Mouse (Mus musculus) forebrain, embryonic 16.5 days (tissue): ENCODE results near the gene Adap1. TPM values are rescaled to one million over a fixed set of nuclear protein-coding genes. Genes with fewer than 3 reads are reported as not detected.

Experiments used
- ATAC-seq: fragments of 200-750 bp; cut with Nextera tagmentation; 2 replicates; pipeline ENCODE4 v1.8.0; 2017; ENCODE audit warnings: mild to moderate bottlenecking, moderate library complexity
- H3K27ac ChIP-seq: fragments of 300-500 bp; sonication (generic); 2 replicates; pipeline ENCODE4 v1.5.1; 2014; ENCODE audit warnings: low read length, control low read depth
- H3K27me3 ChIP-seq: fragments of 300-500 bp; sonication (generic); replicated peaks from 2 replicates; pipeline ENCODE4 v1.6.1; 2014; ENCODE audit warnings: low read length; ENCODE audit not compliant: control insufficient read depth, insufficient read depth
- H3K36me3 ChIP-seq: fragments of 300-500 bp; sonication (generic); 2 replicates; pipeline ENCODE4 v1.6.1; 2014; ENCODE audit not compliant: control insufficient read depth, insufficient read depth
- H3K4me1 ChIP-seq: fragments of 300-500 bp; sonication (generic); replicated peaks from 2 replicates; pipeline ENCODE4 v1.6.1; 2014; ENCODE audit warnings: low read length; ENCODE audit not compliant: control insufficient read depth, insufficient read depth
- H3K4me2 ChIP-seq: fragments of 300-500 bp; sonication (generic); 2 replicates; pipeline ENCODE4 v1.6.1; 2014; ENCODE audit warnings: mild to moderate bottlenecking, low read length, control low read depth
- H3K4me3 ChIP-seq: fragments of 300-500 bp; sonication (generic); replicated peaks from 2 replicates; pipeline ENCODE4 v1.5.1; 2014; ENCODE audit warnings: mild to moderate bottlenecking, low read length, control low read depth
- H3K9ac ChIP-seq: fragments of 300-500 bp; sonication (generic); replicated peaks from 2 replicates; pipeline ENCODE4 v1.6.1; 2014; ENCODE audit warnings: low read depth, low read length, control low read depth
- H3K9me3 ChIP-seq: fragments of 300-500 bp; sonication (generic); 2 replicates; pipeline ENCODE4 v1.6.1; 2016; ENCODE audit warnings: low read length; ENCODE audit not compliant: control insufficient read depth
- WGBS: fragments of 180-500 bp; shearing (Covaris S2); extraction: QIAGEN DNeasy Blood & Tissue Kit; methylation state at CpG from one replicate; pipeline ENCODE4 v1.1.7; 2014; 5-methylcytosine and 5-hydroxymethylcytosine counted together
- microRNA counts: library from miRNA; unstranded; fragments of <30 nt; microRNA quantifications from one replicate; lab custom pipeline; 2016
- microRNA-seq: library from miRNA; unstranded; fragments of <30 nt; microRNA quantifications from one replicate; pipeline ENCODE4, GENCODE M21; 2017
- polyA plus RNA-seq: library from polyadenylated mRNA; unstranded; fragments of >200 nt; fragmentation: Nextera tagmentation; extraction: Ambion mirVana; gene quantifications from 2 replicates; pipeline ENCODE4 v1.2.1, GENCODE M21; 2015

The Adap1 gene
- polyA plus RNA-seq, 1 experiment from 2014 or later = 35.5 TPM

GRCm38 (mm10) chr5:139234423-139234822, 91.0 kb downstream of the Adap1 start:
- no peak for ATAC-seq

GRCm38 (mm10) chr5:139232083-139232482, 93.3 kb downstream of the Adap1 start:
- no peak overlapping the region for H3K27ac ChIP-seq
- no peak for ATAC-seq
- H3K9ac ChIP-seq = no peak overlapping the region
- H3K9me3 ChIP-seq = no peaks in the 10 kb centered on the region
- H3K27me3 ChIP-seq = no peaks in the 10 kb centered on the region
- no peak overlapping the region for H3K4me2 ChIP-seq
- peaks cover 46% of the 10 kb centered on the region for H3K36me3 ChIP-seq
- WGBS = 75% methylated on average over 3 of the region's 3 CpGs
- no peaks in the 10 kb centered on the region for H3K4me1 ChIP-seq
- no peak overlapping the region for H3K4me3 ChIP-seq

More at GRCm38 (mm10) chr5:139234423-139234822, 91.0 kb downstream of the Adap1 start:
- Histone ChIP-seq H3K36me3 (peaks cover 46% of the 10 kb centered on the region), H3K9ac (no peak overlapping the region), H3K27me3 (no peaks in the 10 kb centered on the region), H3K4me3 (no peak overlapping the region), H3K27ac (no peak overlapping the region), H3K9me3 (no peaks in the 10 kb centered on the region), H3K4me2 (no peak overlapping the region), H3K4me1 (no peaks in the 10 kb centered on the region)
- WGBS = 93% methylated on average over 4 of the region's 4 CpGs

- WGBS = 95% methylated on average over 3 of the region's 3 CpGs
- no peak overlapping the region for H3K9ac ChIP-seq
- no peak for ATAC-seq
- H3K4me2 ChIP-seq = no peak overlapping the region
- no peaks in the 10 kb centered on the region for H3K27me3 ChIP-seq
- H3K36me3 ChIP-seq = peaks cover 50% of the 10 kb centered on the region
- H3K9me3 ChIP-seq = no peaks in the 10 kb centered on the region
- H3K4me3 ChIP-seq = no peak overlapping the region
- H3K4me1 ChIP-seq = no peaks in the 10 kb centered on the region
- no peak overlapping the region for H3K27ac ChIP-seq
Observed at GRCm38 (mm10) chr5:139229716-139230115, 95.7 kb downstream of the Adap1 start.

GRCm38 (mm10) chr5:139228318-139228717, 97.1 kb downstream of the Adap1 start:
- Histone ChIP-seq H3K27me3 (no peaks in the 10 kb centered on the region), H3K27ac (no peak overlapping the region), H3K36me3 (peaks cover 47% of the 10 kb centered on the region), H3K9ac (no peak overlapping the region), H3K4me1 (no peaks in the 10 kb centered on the region), H3K9me3 (no peaks in the 10 kb centered on the region), H3K4me2 (no peak overlapping the region), H3K4me3 (no peak overlapping the region)
- no peak for ATAC-seq
- WGBS = 89% methylated on average over 3 of the region's 3 CpGs

GRCm38 (mm10) chr5:139227645-139228044, 97.8 kb downstream of the Adap1 start:
- Histone ChIP-seq H3K4me3 (no peak overlapping the region), H3K9ac (no peak overlapping the region), H3K27me3 (no peaks in the 10 kb centered on the region), H3K4me1 (no peaks in the 10 kb centered on the region), H3K27ac (no peak overlapping the region), H3K36me3 (peaks cover 47% of the 10 kb centered on the region), H3K9me3 (no peaks in the 10 kb centered on the region), H3K4me2 (no peak overlapping the region)
- 94% methylated on average over 2 of the region's 2 CpGs for WGBS
- no peak for ATAC-seq

- H3K9ac ChIP-seq = no peak overlapping the region
- no peak overlapping the region for H3K4me2 ChIP-seq
- ATAC-seq = no peak
- no peaks in the 10 kb centered on the region for H3K4me1 ChIP-seq
- H3K27me3 ChIP-seq = no peaks in the 10 kb centered on the region
- H3K27ac ChIP-seq = no peak overlapping the region
- no peaks in the 10 kb centered on the region for H3K9me3 ChIP-seq
- 98% methylated on average over 4 of the region's 4 CpGs for WGBS
- H3K4me3 ChIP-seq = no peak overlapping the region
- peaks cover 47% of the 10 kb centered on the region for H3K36me3 ChIP-seq
Observed at GRCm38 (mm10) chr5:139227236-139227635, 98.2 kb downstream of the Adap1 start.

GRCm38 (mm10) chr5:139223331-139223730, 102.1 kb downstream of the Adap1 start:
- no peak overlapping the region for H3K27ac ChIP-seq
- H3K4me2 ChIP-seq = no peak overlapping the region
- no peaks in the 10 kb centered on the region for H3K27me3 ChIP-seq
- no peak for ATAC-seq
- H3K4me1 ChIP-seq = no peaks in the 10 kb centered on the region
- H3K4me3 ChIP-seq = no peak overlapping the region
- WGBS = 97% methylated on average over 10 of the region's 10 CpGs
- H3K9ac ChIP-seq = no peak overlapping the region
- no peaks in the 10 kb centered on the region for H3K9me3 ChIP-seq
- H3K36me3 ChIP-seq = peaks cover 43% of the 10 kb centered on the region

MicroRNA genes within 50 kb of the gene (microRNA counts, 519-probe panel; counts per million panel counts)
- microRNA mmu-miR-339-3p (lab: Ali Mortazavi, UCI) (not detected), microRNA mmu-miR-339-5p (lab: Ali Mortazavi, UCI) (795 counts per million, percentile 5 among the panel's probes with 10 or more counts)

Small RNAs within 50 kb of the gene (microRNA-seq; reads per million reads assigned to microRNA genes)
- gene Mir339 = 319 reads per million, percentile 69 among the genes with 10 or more reads in this experiment

Other genes starting within 250 kb of the Adap1 start
- 208 and 245 TPM in 2 replicates for gene Prkar1b, start 175.6 kb downstream of the Adap1 start, polyA plus RNA-seq
- 2.7 and 3.3 TPM in 2 replicates for gene Dnaaf5, start 175.4 kb downstream of the Adap1 start, polyA plus RNA-seq
- gene Sun1, start 125.0 kb downstream of the Adap1 start, polyA plus RNA-seq = 56.3 and 60.7 TPM in 2 replicates
- gene Get4, start 73.3 kb downstream of the Adap1 start, polyA plus RNA-seq = 133 and 135 TPM in 2 replicates
- 90.6 and 97.9 TPM in 2 replicates for gene Cox19, start 25.8 kb upstream of the Adap1 start, polyA plus RNA-seq
- gene Cyp2w1, start 27.0 kb upstream of the Adap1 start, polyA plus RNA-seq = not detected in 2 replicates
- gene Gpr146, start 52.1 kb upstream of the Adap1 start, polyA plus RNA-seq = 1.5 and 1.8 TPM in 2 replicates
- gene C130050O18Rik, start 79.7 kb upstream of the Adap1 start, polyA plus RNA-seq = 0.21 and 0.37 TPM in 2 replicates
- 8.7 and 9.0 TPM in 2 replicates for gene Gper1, start 97.5 kb upstream of the Adap1 start, polyA plus RNA-seq
- 21.4 and 22.7 TPM in 2 replicates for gene 3110082I17Rik, start 134.9 kb upstream of the Adap1 start, polyA plus RNA-seq
- gene Zfand2a, start 158.9 kb upstream of the Adap1 start, polyA plus RNA-seq = 18.8 and 21.4 TPM in 2 replicates
- 1.6 and 6.4 TPM in 2 replicates for gene Uncx, start 217.9 kb upstream of the Adap1 start, polyA plus RNA-seq